20 mouse cellular contexts compared by ENCODE assay signal in genomic region chr6:128183521-128183920, GRCm38 (mm10). TPM values are rescaled to one million over a fixed set of nuclear protein-coding genes. Genes with fewer than 3 reads are reported as not detected.
DNase-seq lines count a peak whose midpoint lies in the region; ATAC-seq and TF ChIP-seq lines count a peak whose summit lies in the region.
"Had no signal": no experiment of that assay in that cellular context is flagged by ENCODE, and none has a peak within 500 bp of the region (broad histone marks: within the 10 kb centered on the region; RNA-seq: fewer than 3 reads in every experiment).

No protein-coding gene starts in this region.

- peak; percentile 64 for TF ChIP-seq CTCF in midbrain, postnatal 0 days (IDR thresholded peaks at IDR 0.05)
- TF ChIP-seq CTCF in cortical plate, adult 2 months (IDR thresholded peaks at IDR 0.05; ENCODE audit: extremely low read depth, insufficient read depth, low read length): peak; percentile 24; the same call in 1 of the 2 replicates

- no peak overlapping the region for H3K9ac ChIP-seq in midbrain, postnatal 0 days (replicated peaks; ENCODE audit: low read length, poor library complexity, severe bottlenecking)
- no peak overlapping the region for H3K9ac ChIP-seq in midbrain, embryonic 16.5 days (ENCODE audit: low read depth, low read length)
- H3K9ac ChIP-seq: limb, embryonic 15.5 days; neural tube, embryonic 12.5 days had no signal

- no peak for TF ChIP-seq POLR2A in cortical plate, adult 2 months (IDR thresholded peaks at IDR 0.05; ENCODE audit: extremely low read depth, insufficient read depth, low read length)

- no peaks in the 10 kb centered on the region for H3K9me3 ChIP-seq in midbrain, postnatal 0 days (ENCODE audit: low read length)
- H3K9me3 ChIP-seq in midbrain, embryonic 16.5 days (replicated peaks; ENCODE audit: control insufficient read depth, low read length, poor library complexity, severe bottlenecking): no peaks in the 10 kb centered on the region
- H3K9me3 ChIP-seq: limb, embryonic 15.5 days; neural tube, embryonic 12.5 days had no signal

- peak; percentile 21 for DNase-seq in adrenal gland, postnatal 25 days
- DNase-seq in adrenal gland, adult 8-10 months: no peak
- peak; percentile 27 for DNase-seq in kidney, postnatal 10 days
- DNase-seq in kidney, postnatal 14 days: no peak
- peak; percentile 40 for DNase-seq in midbrain, postnatal 0 days (ENCODE audit: low spot score)
- DNase-seq: cerebellum, adult 18-20 months; cerebellum, postnatal 36 days; gastrocnemius, postnatal 10 days; heart, adult 2 months; kidney, adult 8-10 months; right cerebral cortex, postnatal 14 days; spleen, adult 18-20 months; thymus, adult 2 months had no signal

- H3K4me1 ChIP-seq in midbrain, postnatal 0 days (ENCODE audit: insufficient read depth, low read length): no peaks in the 10 kb centered on the region
- H3K4me1 ChIP-seq in midbrain, embryonic 16.5 days (ENCODE audit: control insufficient read depth, insufficient read depth, low read length): no peaks in the 10 kb centered on the region
- no peaks in the 10 kb centered on the region for H3K4me1 ChIP-seq in cortical plate, adult 2 months (ENCODE audit: control insufficient read depth, insufficient read depth, low read length)
- H3K4me1 ChIP-seq: limb, embryonic 15.5 days; neural tube, embryonic 12.5 days had no signal

- no peak overlapping the region for H3K4me2 ChIP-seq in midbrain, postnatal 0 days (ENCODE audit: low read depth, low read length, poor library complexity, severe bottlenecking)
- H3K4me2 ChIP-seq in midbrain, embryonic 16.5 days (ENCODE audit: low read length): no peak overlapping the region
- H3K4me2 ChIP-seq: limb, embryonic 15.5 days; midbrain, embryonic 11.5 days; neural tube, embryonic 12.5 days had no signal

- ATAC-seq in midbrain, postnatal 0 days (ENCODE audit: low FRiP score): no peak
- ATAC-seq in midbrain, embryonic 16.5 days: no peak
- no peak for ATAC-seq in inflammation-experienced regulatory T-cells, adult 6 months

- no peaks in the 10 kb centered on the region for H3K27me3 ChIP-seq in midbrain, postnatal 0 days (ENCODE audit: insufficient read depth, low read length)
- no peaks in the 10 kb centered on the region for H3K27me3 ChIP-seq in midbrain, embryonic 16.5 days (ENCODE audit: control insufficient read depth, insufficient read depth, low read depth, low read length)
- H3K27me3 ChIP-seq: limb, embryonic 15.5 days; neural tube, embryonic 12.5 days had no signal

- H3K27ac ChIP-seq in midbrain, postnatal 0 days (ENCODE audit: low read depth, low read length): no peak overlapping the region
- H3K27ac ChIP-seq in midbrain, embryonic 16.5 days (ENCODE audit: low read length): no peak overlapping the region
- no peak overlapping the region for H3K27ac ChIP-seq in cortical plate, adult 2 months (ENCODE audit: insufficient read depth, low read length)
- H3K27ac ChIP-seq: heart, adult 2 months; limb, embryonic 15.5 days; neural tube, embryonic 12.5 days had no signal

- H3K36me3 ChIP-seq in midbrain, postnatal 0 days (ENCODE audit: insufficient read depth, low read length): no peaks in the 10 kb centered on the region
- H3K36me3 ChIP-seq in midbrain, embryonic 16.5 days (ENCODE audit: control insufficient read depth, insufficient read depth, low read length): no peaks in the 10 kb centered on the region
- H3K36me3 ChIP-seq: G1E; limb, embryonic 15.5 days; neural tube, embryonic 12.5 days had no signal

- 48% methylated on average over 2 of the region's 2 CpGs for WGBS in midbrain, postnatal 0 days
- WGBS in midbrain, embryonic 16.5 days: 40% methylated on average over 2 of the region's 2 CpGs

- H3K4me3 ChIP-seq in midbrain, postnatal 0 days (ENCODE audit: low read depth, low read length): no peak overlapping the region
- H3K4me3 ChIP-seq in midbrain, embryonic 16.5 days (ENCODE audit: low read depth, low read length): no peak overlapping the region
- no peak overlapping the region for H3K4me3 ChIP-seq in cortical plate, adult 2 months (ENCODE audit: insufficient read depth, low read length)
- H3K4me3 ChIP-seq: heart, adult 2 months; limb, embryonic 15.5 days; neural tube, embryonic 12.5 days had no signal

RNA-seq across cellular contexts. Expression of gene Tspan9, which starts 40.1 kb away (rescaled TPM):
- total RNA-seq in adrenal gland, postnatal 25 days (2021): 44.1 and 46.6 TPM in 2 replicates
- total RNA-seq in adrenal gland, adult 8-10 months (2022): 10 to 100 TPM; 47.8 to 65.5 (median 52.4) TPM
- 143 and 160 TPM in 2 replicates for total RNA-seq in midbrain, postnatal 0 days (2014; rRNA removed)
- 50.9 and 58.8 TPM in 2 replicates for polyA plus RNA-seq in midbrain, postnatal 0 days (2015; fragmentation: Nextera tagmentation; extraction: Ambion mirVana)
- 43.2 and 46.3 TPM in 2 replicates for polyA plus RNA-seq in midbrain, embryonic 16.5 days (2015; fragmentation: Nextera tagmentation; extraction: Ambion mirVana)
- polyA plus RNA-seq in cortical plate, adult 2 months (2012; rRNA removed): 49.2 and 55.5 TPM in 2 replicates
- polyA plus RNA-seq in inflammation-experienced regulatory T-cells, adult 6 months (2017; shearing (Covaris generic)): 1 to 10 TPM in 1 of 3 experiments, under 1 TPM in 1, not detected in 1; 0.36 to 1.3 TPM
- polyA plus RNA-seq: G1E had no signal

Comparison
In these comparisons a context has a peak if more than half of its experiments do, and no peak if none do; other contexts are left out.
1. DNase-seq: peak in adrenal gland, postnatal 25 days (single experiment), kidney, postnatal 10 days (single experiment) and midbrain, postnatal 0 days (single experiment); none in adrenal gland, adult 8-10 months (single experiment) and kidney, postnatal 14 days (single experiment).
2. RNA of gene Tspan9, which starts 40.1 kb away (polyA plus RNA-seq): 49.2 to 55.5 TPM in cortical plate, adult 2 months, 50.9 to 58.8 TPM in midbrain, postnatal 0 days and 43.2 to 46.3 TPM in midbrain, embryonic 16.5 days; 0.36 to 1.3 TPM in inflammation-experienced regulatory T-cells, adult 6 months; every median in the first group is over 10 times any median in the second.